Comparison of ENCODE assay signal across 16 mouse cellular contexts in the genomic region with DNA sequence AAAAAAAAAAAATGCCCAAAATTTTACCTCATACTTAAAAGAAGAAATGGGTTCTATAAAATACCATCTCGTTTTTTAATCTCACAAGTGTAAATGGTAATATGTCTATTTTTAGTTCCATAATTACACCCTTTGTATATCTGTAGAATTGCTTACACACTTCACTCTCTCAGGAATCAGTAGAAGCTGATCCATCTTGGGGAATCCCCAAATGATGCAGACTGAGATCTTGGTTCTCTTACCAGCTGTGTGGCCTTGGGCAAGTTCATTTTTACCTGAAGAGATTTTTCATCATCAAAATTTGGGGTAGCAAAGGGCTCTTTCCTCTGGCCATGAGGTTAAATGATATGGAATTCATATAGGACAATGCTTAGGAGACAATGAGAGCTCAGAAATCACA.
"Had no signal": no experiment of that assay in that cellular context is flagged by ENCODE, and none has a peak within 500 bp of the region (broad histone marks: within the 10 kb centered on the region; RNA-seq: fewer than 3 reads in every experiment).

No protein-coding gene starts in this region.

- H3K4me2 ChIP-seq: neural tube, embryonic 13.5 days; neural tube, embryonic 15.5 days; stomach, embryonic 15.5 days had no signal

- H3K36me3 ChIP-seq: neural tube, embryonic 13.5 days; neural tube, embryonic 15.5 days; stomach, embryonic 15.5 days had no signal

- H3K4me3 ChIP-seq: neural tube, embryonic 13.5 days; neural tube, embryonic 15.5 days; stomach, embryonic 15.5 days had no signal

- H3K9ac ChIP-seq: neural tube, embryonic 13.5 days; neural tube, embryonic 15.5 days; stomach, embryonic 15.5 days had no signal

- H3K27me3 ChIP-seq: neural tube, embryonic 13.5 days; neural tube, embryonic 15.5 days; stomach, embryonic 15.5 days had no signal

- H3K27ac ChIP-seq: neural tube, embryonic 13.5 days; neural tube, embryonic 15.5 days; stomach, embryonic 15.5 days; stomach, postnatal 0 days had no signal

- H3K4me1 ChIP-seq: neural tube, embryonic 13.5 days; neural tube, embryonic 15.5 days; stomach, embryonic 15.5 days had no signal

- DNase-seq: retina, postnatal 1 day; right cerebral cortex, adult 18-20 months; right cerebral cortex, postnatal 14 days; right cerebral cortex, postnatal 25 days; right cerebral cortex, postnatal 4 days; spleen, adult 18-20 months; thymus, adult 18-20 months; thymus, adult 2 months; thymus, postnatal 14 days; thymus, postnatal 25 days; thymus, postnatal 36 days; thymus, postnatal 4 days had no signal

- H3K9me3 ChIP-seq: neural tube, embryonic 13.5 days; neural tube, embryonic 15.5 days; stomach, embryonic 15.5 days had no signal
